Mouse (Mus musculus): ENCODE measurements around the gene Ralgapa2.

- TF ChIP-seq POLR2A (IDR thresholded peaks at IDR 0.05; ENCODE audit: borderline replicate concordance, extremely low read depth, low read depth, low read length) (no peak), CTCF (IDR thresholded peaks at IDR 0.05; ENCODE audit: insufficient read depth, low read length) (no peak)
Observed at GRCm38 (mm10) chr2:146560633-146561043, 48.5 kb upstream of the Ralgapa2 start.
